Comparison of ENCODE assay signal across 19 mouse cellular contexts in the genomic region with DNA sequence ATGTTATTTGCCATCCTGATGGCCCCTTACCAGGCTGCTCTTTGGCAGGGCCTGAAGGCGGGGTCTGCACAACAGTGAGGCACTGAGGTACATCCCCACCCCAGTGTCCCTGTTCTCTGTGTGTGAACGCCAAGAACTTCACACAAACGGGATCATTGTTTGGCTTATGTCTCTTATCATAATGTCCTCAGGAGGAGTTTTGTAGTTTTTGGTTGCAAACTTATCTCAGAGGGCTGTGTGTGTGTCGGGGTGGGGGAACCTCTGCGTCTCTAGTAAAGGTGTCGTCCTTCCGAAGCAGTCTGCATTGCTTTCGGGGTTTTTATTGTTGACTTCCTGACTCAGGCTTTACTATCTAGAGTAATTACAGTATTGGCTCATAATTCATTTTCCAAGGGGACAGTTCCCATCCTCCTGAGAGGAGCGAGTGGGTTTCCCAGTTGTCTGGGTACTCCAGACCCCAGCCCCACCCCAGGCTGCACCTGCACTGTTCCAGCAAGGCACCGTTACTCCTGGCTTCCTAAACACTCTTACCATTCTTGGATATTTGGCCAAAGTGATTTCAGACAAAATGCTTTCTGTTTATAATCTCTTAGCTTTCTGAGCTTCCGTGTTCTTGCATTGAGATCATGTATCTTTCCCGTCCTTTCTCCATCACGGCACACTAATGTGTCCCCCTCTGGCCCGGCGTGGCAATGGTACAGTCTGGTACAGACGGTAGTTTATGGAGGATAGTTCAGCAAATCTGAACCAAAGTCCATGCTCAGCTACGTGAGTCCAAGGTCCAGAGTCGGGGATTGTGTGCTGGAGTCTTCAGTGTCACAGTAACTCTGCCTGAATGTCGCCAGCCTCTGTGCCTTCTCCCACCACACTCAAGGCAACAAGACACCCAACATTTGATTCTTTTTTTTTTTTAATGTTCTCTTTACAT. TPM values are rescaled to one million over a fixed set of nuclear protein-coding genes. Genes with fewer than 3 reads are reported as not detected.
A peak's percentile ranks its signal among the peaks of the same experiment; 100 is the strongest.
DNase-seq lines count a peak whose midpoint lies in the region; ATAC-seq and TF ChIP-seq lines count a peak whose summit lies in the region.
"Had no signal": no experiment of that assay in that cellular context is flagged by ENCODE, and none has a peak within 500 bp of the region (broad histone marks: within the 10 kb centered on the region; RNA-seq: fewer than 3 reads in every experiment).

No protein-coding gene starts in this region.

- H3K4me1 ChIP-seq in erythroblast, embryonic 14.5 days (ENCODE audit: control insufficient read depth): peaks cover 66% of the 10 kb centered on the region
- peaks cover 15% of the 10 kb centered on the region for H3K4me1 ChIP-seq in intestine, embryonic 16.5 days (ENCODE audit: control insufficient read depth, insufficient read depth, low read length)
- peaks cover 27% of the 10 kb centered on the region; the same call in 1 of the 2 replicates for H3K4me1 ChIP-seq in liver, postnatal 0 days (ENCODE audit: insufficient read depth)
- H3K4me1 ChIP-seq in forebrain, embryonic 14.5 days (ENCODE audit: control insufficient read depth, insufficient read depth, low read length): no peaks in the 10 kb centered on the region
- H3K4me1 ChIP-seq: midbrain, embryonic 12.5 days had no signal

- no peaks in the 10 kb centered on the region for H3K27me3 ChIP-seq in erythroblast, embryonic 14.5 days (ENCODE audit: control insufficient read depth)
- no peaks in the 10 kb centered on the region for H3K27me3 ChIP-seq in intestine, embryonic 16.5 days (replicated peaks; ENCODE audit: control insufficient read depth, insufficient read depth, low read length)
- no peaks in the 10 kb centered on the region for H3K27me3 ChIP-seq in liver, postnatal 0 days (ENCODE audit: insufficient read depth, low read length)
- no peaks in the 10 kb centered on the region for H3K27me3 ChIP-seq in forebrain, embryonic 14.5 days (replicated peaks; ENCODE audit: control insufficient read depth, insufficient read depth, low read length)
- H3K27me3 ChIP-seq: hindbrain, embryonic 15.5 days; midbrain, embryonic 12.5 days; Patski had no signal

- H3K36me3 ChIP-seq in erythroblast, embryonic 14.5 days (ENCODE audit: control insufficient read depth): peaks cover 33% of the 10 kb centered on the region
- peaks cover 5% of the 10 kb centered on the region; the same call in 1 of the 2 replicates for H3K36me3 ChIP-seq in intestine, embryonic 16.5 days (ENCODE audit: control insufficient read depth, insufficient read depth, low read length)
- H3K36me3 ChIP-seq in liver, postnatal 0 days (replicated peaks; ENCODE audit: insufficient read depth, low read length): peaks cover 6% of the 10 kb centered on the region
- peaks cover 14% of the 10 kb centered on the region; the same call in 1 of the 2 replicates for H3K36me3 ChIP-seq in forebrain, embryonic 14.5 days (ENCODE audit: control insufficient read depth, insufficient read depth, low read length)

- ATAC-seq in erythroblast, adult 5-6 weeks (replicated peaks; ENCODE audit: low FRiP score, poor library complexity, severe bottlenecking): no peak
- ATAC-seq in intestine, embryonic 16.5 days: peak; percentile 90
- peak; percentile 87 for ATAC-seq in liver, postnatal 0 days
- ATAC-seq in forebrain, embryonic 14.5 days: no peak
- ATAC-seq: Patski had no signal

- no peak for TF ChIP-seq CTCF in liver, postnatal 0 days (IDR thresholded peaks at IDR 0.05; ENCODE audit: low read depth)

- peak; percentile 84 for DNase-seq in large intestine, adult 2 months (ENCODE audit: low read depth, low spot score)
- DNase-seq in liver, postnatal 0 days: peak; percentile 54
- DNase-seq in B cell, adult 2 months: no peak
- no peak for DNase-seq in heart, postnatal 4 days
- DNase-seq in forebrain, embryonic 14.5 days (ENCODE audit: low spot score): no peak
- DNase-seq: cerebellum, adult 11 months; cerebellum, postnatal 25 days; heart, adult 11 months; thymus, postnatal 4 days had no signal

- H3K4me2 ChIP-seq in intestine, embryonic 16.5 days (ENCODE audit: low read depth, low read length): peak overlapping the region; percentile 30
- peak overlapping the region; percentile 64 for H3K4me2 ChIP-seq in liver, postnatal 0 days (ENCODE audit: low read depth, low read length)
- H3K4me2 ChIP-seq in forebrain, embryonic 14.5 days (ENCODE audit: low read length): no peak overlapping the region
- H3K4me2 ChIP-seq: hindbrain, embryonic 15.5 days; midbrain, embryonic 12.5 days had no signal

- 76% methylated on average over 19 of the region's 19 CpGs for WGBS in intestine, embryonic 16.5 days
- WGBS in large intestine, adult 2 months: 33% methylated on average over 19 of the region's 19 CpGs
- 50% methylated on average over 19 of the region's 19 CpGs for WGBS in liver, postnatal 0 days (ENCODE audit: insufficient replicate concordance)
- 94% methylated on average over 19 of the region's 19 CpGs for WGBS in forebrain, embryonic 14.5 days

- H3K9me3 ChIP-seq in erythroblast, embryonic 14.5 days (ENCODE audit: control insufficient read depth, low read length): peaks cover 4% of the 10 kb centered on the region
- peaks cover 3% of the 10 kb centered on the region; the same call in 1 of the 2 replicates for H3K9me3 ChIP-seq in intestine, embryonic 16.5 days (ENCODE audit: control insufficient read depth, low read length)
- H3K9me3 ChIP-seq in liver, postnatal 0 days (ENCODE audit: low read length): no peaks in the 10 kb centered on the region
- no peaks in the 10 kb centered on the region for H3K9me3 ChIP-seq in forebrain, embryonic 14.5 days (replicated peaks; ENCODE audit: control insufficient read depth, low read length)
- H3K9me3 ChIP-seq: hindbrain, embryonic 15.5 days had no signal

- H3K4me3 ChIP-seq in erythroblast, embryonic 14.5 days (replicated peaks): peak overlapping the region; percentile 3
- H3K4me3 ChIP-seq in intestine, embryonic 16.5 days (ENCODE audit: low read length): no peak overlapping the region
- 0 out of 2 replicates have a peak overlapping the region, but pooled peaks have one; percentile 5 for H3K4me3 ChIP-seq in liver, postnatal 0 days (ENCODE audit: low read depth, low read length)
- H3K4me3 ChIP-seq in forebrain, embryonic 14.5 days (ENCODE audit: low read depth, low read length): no peak overlapping the region
- H3K4me3 ChIP-seq: hindbrain, embryonic 15.5 days; layer of hippocampus, adult 2 months; midbrain, embryonic 12.5 days; myocyte had no signal

- peak; percentile 79 for TF ChIP-seq EP300 in liver, postnatal 0 days (IDR thresholded peaks at IDR 0.05; ENCODE audit: low read depth)

- peak overlapping the region; percentile 81 for H3K27ac ChIP-seq in intestine, embryonic 16.5 days (ENCODE audit: low read length)
- peak overlapping the region; percentile 67 for H3K27ac ChIP-seq in liver, postnatal 0 days (ENCODE audit: low read depth)
- no peak overlapping the region for H3K27ac ChIP-seq in forebrain, embryonic 14.5 days (ENCODE audit: low read depth, low read length)
- H3K27ac ChIP-seq: hindbrain, embryonic 15.5 days; layer of hippocampus, adult 2 months; midbrain, embryonic 12.5 days had no signal

- peak overlapping the region; percentile 41; the same call in 1 of the 2 replicates for H3K9ac ChIP-seq in intestine, embryonic 16.5 days (ENCODE audit: low read depth, low read length)
- peak overlapping the region; percentile 39; the same call in 1 of the 2 replicates for H3K9ac ChIP-seq in liver, postnatal 0 days (replicated peaks)
- no peak overlapping the region for H3K9ac ChIP-seq in forebrain, embryonic 14.5 days (ENCODE audit: low read length)
- H3K9ac ChIP-seq: hindbrain, embryonic 15.5 days; midbrain, embryonic 12.5 days had no signal

RNA-seq across cellular contexts. Expression of gene Rab4a, which starts 14.2 kb away (rescaled TPM):
- polyA plus RNA-seq in erythroblast, embryonic 14.5 days (2012): 0.17 and 0.34 TPM in 2 replicates
- total RNA-seq in erythroblast, adult 5-6 weeks (2015; ENCODE audit: low replicate concordance): 2.1 and 8.5 TPM in 2 replicates
- 1.7 and 2.6 TPM in 2 replicates for total RNA-seq in erythroblast, adult 5-6 weeks (2017; ENCODE audit: low replicate concordance)
- 66.9 and 71.9 TPM in 2 replicates for polyA plus RNA-seq in intestine, embryonic 16.5 days (2015; fragmentation: Nextera tagmentation; extraction: Ambion mirVana)
- polyA plus RNA-seq in large intestine, adult 2 months (2012; rRNA removed): 67.2 and 71.0 TPM in 2 replicates
- polyA plus RNA-seq in liver, postnatal 0 days (2015; fragmentation: Nextera tagmentation; extraction: Ambion mirVana): 30.4 and 36.3 TPM in 2 replicates
- 10 to 100 TPM in 1 of 2 experiments, 1 to 10 TPM in 1; 9.4 to 12.0 TPM for total RNA-seq in heart, postnatal 4 days (2021)
- 68.2 and 74.5 TPM in 2 replicates for polyA plus RNA-seq in forebrain, embryonic 14.5 days (2014; fragmentation: Nextera tagmentation; extraction: Ambion mirVana)
- total RNA-seq: CH12.LX; neutrophil, adult 5-6 weeks had no signal

RNA-seq across cellular contexts. Expression of gene Ccsap, which starts 40.1 kb away (rescaled TPM):
- 0.98 and 1.0 TPM in 2 replicates for polyA plus RNA-seq in erythroblast, embryonic 14.5 days (2012)
- total RNA-seq in erythroblast, adult 5-6 weeks (2015; ENCODE audit: low replicate concordance): 7.9 and 9.0 TPM in 2 replicates
- 9.8 and 11.9 TPM in 2 replicates for total RNA-seq in erythroblast, adult 5-6 weeks (2017; ENCODE audit: low replicate concordance)
- polyA plus RNA-seq in intestine, embryonic 16.5 days (2015; fragmentation: Nextera tagmentation; extraction: Ambion mirVana): 2.3 and 2.7 TPM in 2 replicates
- 0.99 and 1.3 TPM in 2 replicates for polyA plus RNA-seq in large intestine, adult 2 months (2012; rRNA removed)
- 1.2 and 1.5 TPM in 2 replicates for polyA plus RNA-seq in liver, postnatal 0 days (2015; fragmentation: Nextera tagmentation; extraction: Ambion mirVana)
- 1 to 10 TPM; 4.6 to 5.4 TPM for total RNA-seq in heart, postnatal 4 days (2021)
- polyA plus RNA-seq in forebrain, embryonic 14.5 days (2014; fragmentation: Nextera tagmentation; extraction: Ambion mirVana): 5.2 and 6.7 TPM in 2 replicates

Comparison
In these comparisons a context has a peak if more than half of its experiments do, and no peak if none do; other contexts are left out.
1. H3K4me3 ChIP-seq: peak in erythroblast, embryonic 14.5 days (single experiment) and liver, postnatal 0 days (single experiment); none in intestine, embryonic 16.5 days (single experiment) and forebrain, embryonic 14.5 days (single experiment).
2. ATAC-seq: peak in intestine, embryonic 16.5 days (single experiment) and liver, postnatal 0 days (single experiment); none in erythroblast, adult 5-6 weeks (single experiment) and forebrain, embryonic 14.5 days (single experiment).
3. DNase-seq: peak in large intestine, adult 2 months (single experiment) and liver, postnatal 0 days (single experiment); none in B cell, adult 2 months (0 of 2), heart, postnatal 4 days (single experiment) and forebrain, embryonic 14.5 days (single experiment).
4. RNA of gene Rab4a, which starts 14.2 kb away (polyA plus RNA-seq): 68.2 to 74.5 TPM in forebrain, embryonic 14.5 days, 67.2 to 71.0 TPM in large intestine, adult 2 months, 66.9 to 71.9 TPM in intestine, embryonic 16.5 days and 30.4 to 36.3 TPM in liver, postnatal 0 days; 0.17 to 0.34 TPM in erythroblast, embryonic 14.5 days; every median in the first group is over 10 times any median in the second.